Mouse (Mus musculus) forebrain, embryonic 16.5 days (tissue): ENCODE data around the gene Rps17. TPM values are rescaled to one million over a fixed set of nuclear protein-coding genes. Genes with fewer than 3 reads are reported as not detected.

ENCODE experiments used
- ATAC-seq: fragments of 200-750 bp; cut with Nextera tagmentation; 2 replicates; pipeline ENCODE4 v1.8.0; 2017; ENCODE audit warnings: mild to moderate bottlenecking, moderate library complexity
- H3K27ac ChIP-seq: fragments of 300-500 bp; sonication (generic); 2 replicates; pipeline ENCODE4 v1.5.1; 2014; ENCODE audit warnings: low read length, control low read depth
- H3K27me3 ChIP-seq: fragments of 300-500 bp; sonication (generic); replicated peaks from 2 replicates; pipeline ENCODE4 v1.6.1; 2014; ENCODE audit warnings: low read length; ENCODE audit not compliant: control insufficient read depth, insufficient read depth
- H3K36me3 ChIP-seq: fragments of 300-500 bp; sonication (generic); 2 replicates; pipeline ENCODE4 v1.6.1; 2014; ENCODE audit not compliant: control insufficient read depth, insufficient read depth
- H3K4me1 ChIP-seq: fragments of 300-500 bp; sonication (generic); replicated peaks from 2 replicates; pipeline ENCODE4 v1.6.1; 2014; ENCODE audit warnings: low read length; ENCODE audit not compliant: control insufficient read depth, insufficient read depth
- H3K4me2 ChIP-seq: fragments of 300-500 bp; sonication (generic); 2 replicates; pipeline ENCODE4 v1.6.1; 2014; ENCODE audit warnings: mild to moderate bottlenecking, low read length, control low read depth
- H3K4me3 ChIP-seq: fragments of 300-500 bp; sonication (generic); replicated peaks from 2 replicates; pipeline ENCODE4 v1.5.1; 2014; ENCODE audit warnings: mild to moderate bottlenecking, low read length, control low read depth
- H3K9ac ChIP-seq: fragments of 300-500 bp; sonication (generic); replicated peaks from 2 replicates; pipeline ENCODE4 v1.6.1; 2014; ENCODE audit warnings: low read depth, low read length, control low read depth
- H3K9me3 ChIP-seq: fragments of 300-500 bp; sonication (generic); 2 replicates; pipeline ENCODE4 v1.6.1; 2016; ENCODE audit warnings: low read length; ENCODE audit not compliant: control insufficient read depth
- WGBS: fragments of 180-500 bp; shearing (Covaris S2); extraction: QIAGEN DNeasy Blood & Tissue Kit; methylation state at CpG from one replicate; pipeline ENCODE4 v1.1.7; 2014; 5-methylcytosine and 5-hydroxymethylcytosine counted together
- polyA plus RNA-seq: library from polyadenylated mRNA; unstranded; fragments of >200 nt; fragmentation: Nextera tagmentation; extraction: Ambion mirVana; gene quantifications from 2 replicates; pipeline ENCODE4 v1.2.1, GENCODE M21; 2015

Gene Rps17
- polyA plus RNA-seq, 1 experiment from 2014 or later = 718 TPM

GRCm38 (mm10) chr7:81298206-81298605, 46.8 kb downstream of the Rps17 start:
- Histone ChIP-seq H3K4me1 (no peaks in the 10 kb centered on the region), H3K9me3 (no peaks in the 10 kb centered on the region), H3K9ac (no peak overlapping the region), H3K27me3 (no peaks in the 10 kb centered on the region), H3K4me3 (no peak overlapping the region), H3K27ac (no peak overlapping the region), H3K36me3 (no peaks in the 10 kb centered on the region), H3K4me2 (no peak overlapping the region)
- no peak for ATAC-seq
- WGBS = 45% methylated on average over 6 of the region's 6 CpGs

GRCm38 (mm10) chr7:81295169-81295568, 49.9 kb downstream of the Rps17 start:
- no peaks in the 10 kb centered on the region for H3K4me1 ChIP-seq
- no peak overlapping the region for H3K4me2 ChIP-seq
- no peak overlapping the region for H3K27ac ChIP-seq
- H3K27me3 ChIP-seq = no peaks in the 10 kb centered on the region
- no peaks in the 10 kb centered on the region for H3K9me3 ChIP-seq
- ATAC-seq = no peak
- WGBS = 86% methylated on average over 2 of the region's 2 CpGs
- H3K36me3 ChIP-seq = no peaks in the 10 kb centered on the region
- H3K4me3 ChIP-seq = no peak overlapping the region
- no peak overlapping the region for H3K9ac ChIP-seq

Other genes with a start within 250 kb of the Rps17 start
- not detected in 2 replicates for gene Slc28a1, start 230.5 kb downstream of the Rps17 start, polyA plus RNA-seq
- gene Pde8a, start 131.7 kb downstream of the Rps17 start, polyA plus RNA-seq = 2.1 and 2.3 TPM in 2 replicates
- 2.1 and 2.9 TPM in 2 replicates for gene Cpeb1, start 110.2 kb upstream of the Rps17 start, polyA plus RNA-seq
- gene Ap3b2, start 148.7 kb upstream of the Rps17 start, polyA plus RNA-seq = 133 and 142 TPM in 2 replicates
- gene BC048679, start 153.0 kb upstream of the Rps17 start, polyA plus RNA-seq = not detected in 2 replicates
- 0.25 and 0.46 TPM in 2 replicates for gene Fsd2, start 221.7 kb upstream of the Rps17 start, polyA plus RNA-seq
- 3.6 and 6.0 TPM in 2 replicates for gene Whamm, start 226.0 kb upstream of the Rps17 start, polyA plus RNA-seq